Mouse (Mus musculus) thymus, adult 2 months (tissue): ENCODE measurements around the gene Tmem9. TPM values are rescaled to one million over a fixed set of nuclear protein-coding genes. Genes with fewer than 3 reads are reported as not detected.

Experiments
- DNase-seq: peaks from one replicate; pipeline ENCODE4 v3.0.0; 2021
- H3K27ac ChIP-seq: fragments of 200-500 bp; 2 replicates; pipeline ENCODE4 v1.5.1; 2012; ENCODE audit warnings: low read length, control low read depth; ENCODE audit not compliant: control insufficient read depth, insufficient read depth
- H3K27me3 ChIP-seq: fragments of 200-500 bp; 2 replicates; pipeline ENCODE4 v1.6.1; 2012; ENCODE audit warnings: mild to moderate bottlenecking, low read length, moderate library complexity, mixed read lengths; ENCODE audit not compliant: control insufficient read depth, insufficient read depth
- H3K36me3 ChIP-seq: fragments of 200-500 bp; 2 replicates; pipeline ENCODE4 v1.6.1; 2012; ENCODE audit warnings: mild to moderate bottlenecking, low read length, moderate library complexity; ENCODE audit not compliant: control insufficient read depth, insufficient read depth
- H3K4me1 ChIP-seq: fragments of 200-500 bp; replicated peaks from 2 replicates; pipeline ENCODE4 v1.6.1; 2012; ENCODE audit warnings: low read length; ENCODE audit not compliant: control insufficient read depth, insufficient read depth
- H3K4me3 ChIP-seq: fragments of 200-500 bp; 2 replicates; pipeline ENCODE4 v1.5.1; 2012; ENCODE audit warnings: mild to moderate bottlenecking, low read length, control low read depth, moderate library complexity; ENCODE audit not compliant: control insufficient read depth, insufficient read depth
- CTCF ChIP-seq: fragments of 200-500 bp; IDR thresholded peaks from 2 replicates; pipeline ENCODE4 v1.5.1; 2012; ENCODE audit warnings: mild to moderate bottlenecking, control low read depth, low read length, moderate library complexity, borderline replicate concordance; ENCODE audit not compliant: control insufficient read depth, poor library complexity, insufficient read depth; ENCODE audit errors: extremely low read depth
- POLR2A ChIP-seq: fragments of 200-500 bp; IDR thresholded peaks from 2 replicates; pipeline ENCODE4 v1.6.1; 2012; ENCODE audit warnings: mild to moderate bottlenecking, low read length, control low read depth, moderate library complexity; ENCODE audit not compliant: control insufficient read depth, poor library complexity, insufficient read depth; ENCODE audit errors: extremely low read depth
- WGBS: fragments of 180-500 bp; shearing (Covaris S2); methylation state at CpG from one replicate; pipeline ENCODE4 v1.1.7; 2018; 5-methylcytosine and 5-hydroxymethylcytosine counted together
- polyA plus RNA-seq: library from polyadenylated mRNA; depleted of rRNA; stranded (reverse); fragments of >200 nt; gene quantifications from 2 replicates; pipeline ENCODE4 v1.2.3, GENCODE M21; 2012

The Tmem9 gene
- polyA plus RNA-seq, 1 experiment: 86.9 TPM

DNA sequence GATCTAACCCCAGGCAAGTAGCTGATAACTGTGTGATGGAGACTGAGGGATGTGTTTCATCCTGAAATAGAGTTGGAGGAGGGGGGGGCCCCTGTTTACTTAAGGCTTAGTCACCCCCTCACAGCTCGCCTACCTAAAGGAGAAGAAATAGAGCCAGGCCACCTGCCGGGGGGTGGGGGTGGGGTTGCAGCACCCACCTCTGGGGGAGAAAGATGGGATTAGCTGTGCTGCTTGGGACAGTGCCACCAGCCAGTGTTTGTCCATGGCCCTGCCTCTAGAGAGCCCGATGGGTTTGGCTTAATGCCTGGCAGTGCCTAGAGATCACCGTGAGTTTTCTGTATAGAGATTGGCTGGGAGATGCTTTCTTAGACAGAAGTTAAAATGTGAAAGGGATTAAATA lies 32.9 kb downstream of the Tmem9 start:
- TF ChIP-seq CTCF (no peak), POLR2A (no peak)
- Histone ChIP-seq H3K27me3 (no peaks in the 10 kb centered on the region), H3K36me3 (no peaks in the 10 kb centered on the region), H3K27ac (no peak overlapping the region), H3K4me3 (no peak overlapping the region), H3K4me1 (no peaks in the 10 kb centered on the region)
- WGBS: 55% methylated on average over 4 of the region's 4 CpGs
- DNase-seq: no peak

DNA sequence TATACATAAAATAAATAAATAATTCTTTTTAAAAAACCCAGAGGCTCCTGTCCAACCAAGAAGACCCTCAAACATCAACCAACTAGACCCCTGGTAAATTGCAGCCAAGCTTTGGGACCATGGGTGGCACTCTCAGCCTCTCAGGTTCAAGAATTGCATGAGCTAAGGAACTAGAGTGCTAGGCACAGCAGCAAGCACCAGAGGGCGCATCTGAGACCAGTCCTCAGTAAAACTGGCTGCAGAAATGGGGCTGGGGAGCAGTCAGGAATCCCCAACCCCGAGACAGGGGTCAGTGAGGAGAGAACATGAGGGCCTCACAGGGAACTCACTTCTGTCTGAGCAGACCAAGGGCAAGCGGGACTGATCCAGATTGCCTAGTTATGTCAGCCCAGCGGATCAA lies 37.8 kb downstream of the Tmem9 start:
- no peak overlapping the region for H3K4me3 ChIP-seq
- no peaks in the 10 kb centered on the region for H3K4me1 ChIP-seq
- H3K27ac ChIP-seq: no peak overlapping the region
- peak; percentile 66 for DNase-seq
- TF ChIP-seq CTCF: peak; percentile 72; the same call in 1 of the 2 replicates
- no peak for TF ChIP-seq POLR2A
- 28% methylated on average over 4 of the region's 4 CpGs for WGBS
- H3K27me3 ChIP-seq: peaks cover 6% of the 10 kb centered on the region; the same call in 1 of the 2 replicates
- H3K36me3 ChIP-seq: no peaks in the 10 kb centered on the region

DNA sequence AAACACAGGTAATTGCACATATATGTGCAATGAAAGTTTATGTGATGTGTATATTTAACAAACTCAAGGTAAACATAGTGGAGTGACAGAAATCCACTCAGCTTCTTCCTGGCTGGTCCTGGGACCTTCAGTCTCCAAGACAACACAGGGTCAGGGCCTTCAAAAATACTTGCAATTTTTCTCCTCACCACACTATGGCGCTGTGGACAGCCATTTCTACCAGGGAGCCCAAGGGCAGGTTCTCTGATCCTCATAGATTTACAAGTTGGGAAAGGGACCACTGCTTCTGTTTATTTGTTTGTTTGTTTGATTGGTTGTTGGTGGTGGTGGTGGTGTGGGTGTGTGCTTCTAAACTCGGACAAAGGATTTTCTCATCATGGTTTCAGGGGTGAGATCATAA lies 39.5 kb downstream of the Tmem9 start:
- DNase-seq: peak; percentile 29
- WGBS: 10% methylated on average over 2 of the region's 2 CpGs
- TF ChIP-seq POLR2A: no peak
- TF ChIP-seq CTCF: no peak
- Histone ChIP-seq H3K27ac (no peak overlapping the region), H3K27me3 (peaks cover 11% of the 10 kb centered on the region; the same call in 1 of the 2 replicates), H3K4me3 (no peak overlapping the region), H3K36me3 (no peaks in the 10 kb centered on the region), H3K4me1 (no peaks in the 10 kb centered on the region)

GRCm38 (mm10) chr1:136047894-136048293 lies 39.9 kb downstream of the Tmem9 start:
- no peak overlapping the region for H3K4me3 ChIP-seq
- H3K36me3 ChIP-seq: no peaks in the 10 kb centered on the region
- peaks cover 11% of the 10 kb centered on the region; the same call in 1 of the 2 replicates for H3K27me3 ChIP-seq
- TF ChIP-seq POLR2A: no peak
- TF ChIP-seq CTCF: no peak
- DNase-seq: no peak
- H3K27ac ChIP-seq: no peak overlapping the region
- no peaks in the 10 kb centered on the region for H3K4me1 ChIP-seq
- 77% methylated on average over 9 of the region's 9 CpGs for WGBS

GRCm38 (mm10) chr1:136050312-136051012 lies 42.5 kb downstream of the Tmem9 start, which contains the start of gene Ascl5:
Gene Ascl5, plus strand, starts transcription at chr1:136050804.
- Histone ChIP-seq H3K36me3 (no peaks in the 10 kb centered on the region), H3K27ac (no peak within 1 kb of the TSS), H3K27me3 (peaks cover 11% of the 10 kb centered on the region; the same call in 1 of the 2 replicates), H3K4me3 (no peak within 1 kb of the TSS), H3K4me1 (no peaks in the 10 kb centered on the region)
- 32% methylated on average over 29 of the region's 29 CpGs for WGBS
- no peak for DNase-seq
- no peak for TF ChIP-seq CTCF
- TF ChIP-seq POLR2A: no peak

- H3K36me3 ChIP-seq: no peaks in the 10 kb centered on the region
- H3K4me3 ChIP-seq: no peak overlapping the region
- H3K27ac ChIP-seq: no peak overlapping the region
- 4% methylated on average over 36 of the region's 36 CpGs for WGBS
- H3K4me1 ChIP-seq: no peaks in the 10 kb centered on the region
- peaks cover 11% of the 10 kb centered on the region; the same call in 1 of the 2 replicates for H3K27me3 ChIP-seq
- TF ChIP-seq CTCF (no peak), POLR2A (no peak)
- DNase-seq: peak; percentile 28
Measured at GRCm38 (mm10) chr1:136051013-136051315, 43.0 kb downstream of the Tmem9 start.
